Mouse (Mus musculus) heart, adult 8-10 months (tissue): ENCODE measurements at regions not wholly inside any gene's neighbourhood (a gene's known extent, or its start where the extent isn't known, plus 50 kb on each side); places are given as distances from the start of the nearest gene placed in this dataset.

Experiments
- DNase-seq: peaks from one replicate; pipeline ENCODE4 v3.0.0; 2022; ENCODE audit warnings: low spot score

DNA sequence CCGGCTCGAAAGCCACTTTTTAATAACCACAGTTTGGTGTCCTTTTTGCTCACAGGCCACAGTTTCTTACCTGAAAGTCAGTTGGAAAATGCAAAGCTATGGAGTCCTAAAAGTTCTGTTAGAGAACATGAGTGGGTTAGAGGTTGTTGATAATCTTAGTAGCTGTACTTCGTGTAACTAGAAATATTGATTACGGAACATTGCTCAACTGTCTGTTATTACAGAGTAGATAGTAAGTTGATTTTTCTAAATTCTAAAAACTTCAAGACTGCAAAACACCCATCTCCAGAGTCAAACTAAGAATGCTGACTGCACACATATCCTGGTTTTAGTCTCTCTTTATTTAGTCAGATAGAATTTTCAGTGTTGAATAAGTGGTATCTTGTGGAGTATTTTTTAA, 111.0 kb downstream of the Slc38a4 start:
- no peak for DNase-seq

DNA sequence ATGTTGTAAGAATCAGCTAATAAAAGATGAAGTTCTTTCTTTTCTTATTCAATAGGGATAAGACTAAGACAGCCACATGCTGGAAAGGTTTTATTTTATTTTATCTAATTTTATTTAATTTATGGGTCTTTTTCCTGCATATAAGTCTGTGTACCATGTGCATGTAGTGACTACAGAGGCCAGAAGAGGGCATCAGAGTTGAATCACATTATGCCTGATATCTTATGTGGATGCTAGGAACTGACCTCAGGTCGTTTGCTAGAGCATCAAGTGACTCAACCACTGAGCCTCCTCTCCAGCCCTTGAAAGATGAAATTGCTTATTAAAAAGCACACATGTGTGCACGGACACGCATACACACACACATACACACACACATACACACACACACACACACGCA, 113.1 kb downstream of the Slc38a4 start:
- no peak for DNase-seq

DNA sequence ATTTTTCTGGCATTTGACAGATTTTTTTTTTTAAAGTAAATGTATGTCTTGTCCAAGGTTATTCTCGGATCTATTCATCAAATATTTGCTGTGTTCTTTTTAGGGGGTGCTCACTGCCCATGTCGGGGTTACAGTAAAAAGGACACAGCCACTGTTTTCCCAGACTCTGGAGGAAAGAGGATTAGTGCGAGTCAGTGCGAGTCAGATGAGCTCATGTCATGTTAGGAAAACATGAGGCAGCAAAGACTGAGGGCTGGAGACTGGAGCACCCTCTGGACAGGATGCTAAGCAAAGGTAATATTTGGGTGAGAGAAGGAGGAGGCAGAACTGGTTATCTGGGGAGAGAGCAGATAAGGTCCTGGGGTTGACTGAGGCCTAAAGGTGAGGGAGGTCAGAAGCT, 117.3 kb downstream of the Slc38a4 start:
- no peak for DNase-seq

DNA sequence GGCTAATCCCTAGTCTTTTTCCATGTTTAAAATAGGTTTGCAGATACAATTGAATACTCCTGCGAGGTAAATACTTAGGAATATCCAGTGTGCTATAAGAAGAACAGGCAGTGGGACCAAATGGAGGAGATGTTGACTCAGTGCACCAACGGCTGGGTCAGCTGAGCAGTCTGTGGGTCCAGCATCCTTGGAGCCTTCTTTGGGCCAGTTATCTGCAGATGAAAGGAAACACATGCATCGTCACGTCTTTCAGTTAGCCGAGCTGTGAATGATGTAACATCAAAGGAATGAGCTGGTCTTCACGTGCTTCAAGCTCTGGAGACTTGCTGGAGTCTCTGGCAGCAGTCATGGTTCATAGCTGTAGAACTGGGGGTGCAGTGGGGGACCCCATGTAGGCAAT, 118.1 kb downstream of the Slc38a4 start:
- no peak for DNase-seq

DNA sequence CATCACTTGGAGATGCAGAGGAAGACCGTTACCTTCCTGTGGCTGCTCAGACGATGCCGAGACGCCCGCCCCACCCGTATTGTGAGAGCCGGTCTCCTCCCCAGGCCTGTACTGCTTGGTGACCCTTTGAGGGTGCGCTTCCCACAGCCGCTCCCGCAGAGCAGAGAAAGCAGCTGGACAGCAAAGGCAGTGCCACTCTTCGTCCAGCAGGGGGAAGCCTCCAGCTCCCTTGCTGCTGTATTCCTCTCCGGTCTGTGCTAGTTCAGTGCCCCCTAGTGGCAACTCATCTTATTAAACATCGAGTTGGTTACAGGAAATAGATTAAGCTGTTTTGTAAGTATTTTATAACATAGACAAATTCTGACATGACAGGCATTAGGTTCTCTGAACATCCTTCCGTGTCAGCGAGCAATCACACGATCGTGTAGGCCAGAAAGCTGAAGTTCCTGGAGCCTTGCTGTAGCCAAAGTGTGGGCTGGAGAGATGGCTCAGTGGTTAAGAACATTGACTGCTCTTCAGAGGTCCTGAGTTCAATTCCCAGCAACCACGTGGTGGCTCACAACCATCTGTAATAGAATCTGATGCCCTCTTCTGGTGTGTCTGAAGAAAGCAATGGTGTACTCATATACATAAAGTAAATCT, 118.9 kb downstream of the Slc38a4 start:
- DNase-seq = peak; percentile 91

DNA sequence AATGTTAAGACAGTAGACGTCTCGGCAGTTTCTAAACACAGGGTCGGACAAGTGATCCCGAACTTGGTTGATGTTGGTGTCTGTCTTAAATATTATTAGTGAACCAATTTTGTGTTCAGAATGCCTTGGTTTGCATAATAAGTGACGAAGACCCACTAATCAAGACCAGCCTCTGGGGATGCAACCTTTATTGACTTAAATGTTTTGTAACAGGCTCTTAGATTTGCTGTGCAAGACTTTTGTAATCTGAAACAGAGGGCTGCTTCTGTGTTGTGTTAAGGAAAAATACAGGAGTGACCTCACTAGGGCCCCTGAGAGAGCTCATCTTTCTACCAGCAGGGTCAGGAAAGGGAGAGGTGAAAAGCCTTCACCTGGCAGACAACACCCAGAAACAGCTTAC, 119.5 kb downstream of the Slc38a4 start:
- no peak for DNase-seq

DNA sequence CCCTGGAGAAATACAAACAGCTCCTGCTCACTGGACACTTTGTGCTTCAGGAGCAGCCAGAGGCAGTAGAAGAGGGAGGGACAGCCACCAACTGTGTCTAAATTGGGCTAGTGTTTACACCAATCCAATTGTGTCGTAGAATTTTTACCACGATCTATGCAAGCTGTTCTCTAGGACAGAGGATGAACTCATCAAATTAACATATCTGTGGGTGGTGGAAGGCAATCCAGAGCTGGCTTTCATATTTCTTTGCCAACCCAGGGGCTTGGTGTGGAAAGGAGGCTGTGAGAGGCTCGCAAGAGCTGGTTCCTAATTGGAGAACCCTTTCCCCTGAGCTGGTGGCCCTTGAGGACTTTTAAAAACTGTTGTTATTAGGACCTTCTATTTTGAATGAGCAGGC, 122.3 kb downstream of the Slc38a4 start:
- peak; percentile 19 for DNase-seq

DNA sequence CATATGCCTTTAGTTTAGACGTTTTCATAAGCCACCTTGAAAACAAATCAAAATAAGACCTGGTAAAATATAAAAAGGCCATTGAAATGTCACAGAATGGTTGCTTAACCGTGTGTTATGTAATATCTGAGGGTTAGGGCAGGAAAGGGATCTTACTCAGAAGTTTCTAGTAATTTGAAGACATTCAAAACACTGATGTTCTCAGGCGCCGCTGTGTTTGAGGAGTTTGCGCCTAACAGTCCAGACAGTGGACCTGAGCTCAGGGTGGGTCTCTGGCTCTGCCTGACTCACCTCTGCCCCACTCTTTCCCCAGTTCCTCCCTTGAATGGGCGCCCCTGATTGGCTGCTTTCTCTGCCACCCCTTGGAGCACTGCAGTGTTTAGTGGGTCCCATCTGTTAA, 125.2 kb downstream of the Slc38a4 start:
- DNase-seq = no peak

DNA sequence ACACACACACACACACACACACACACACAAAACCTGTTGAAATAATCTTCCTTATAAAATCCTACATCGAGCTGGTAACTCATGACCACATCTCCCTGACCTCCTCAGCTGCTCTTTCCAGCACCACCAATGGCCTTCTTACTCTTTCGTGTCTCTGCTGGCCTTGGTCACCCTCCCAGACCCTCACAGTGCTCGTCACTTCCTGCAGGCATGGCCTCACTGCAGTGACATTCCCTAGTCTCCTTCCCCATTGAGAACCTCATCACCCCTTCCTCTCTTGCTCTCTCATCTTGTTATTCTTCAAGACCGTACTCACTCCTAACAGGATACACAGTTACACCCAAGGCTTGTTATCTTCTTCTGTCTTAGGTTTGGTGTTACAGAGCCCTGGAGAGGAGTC, 126.0 kb downstream of the Slc38a4 start:
- DNase-seq = no peak

DNA sequence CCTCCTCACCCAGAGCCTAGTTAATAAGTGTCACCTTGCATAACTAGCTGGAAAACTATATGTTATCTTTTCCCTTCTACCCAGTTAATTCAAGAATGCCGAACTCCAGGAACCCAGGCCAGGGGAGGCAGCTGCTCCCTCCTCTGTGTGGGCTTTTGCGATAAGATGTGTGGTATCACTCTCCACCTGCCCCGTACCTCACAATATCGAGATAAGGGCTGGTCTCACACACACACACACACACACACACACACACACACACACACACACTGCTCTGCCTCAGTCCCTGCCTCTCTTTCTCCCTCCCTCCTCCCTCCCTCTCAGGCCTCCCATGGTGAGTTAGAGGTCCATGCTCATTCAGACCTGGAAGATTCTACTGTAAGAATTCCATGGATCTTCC, 127.1 kb downstream of the Slc38a4 start:
- DNase-seq = no peak

DNA sequence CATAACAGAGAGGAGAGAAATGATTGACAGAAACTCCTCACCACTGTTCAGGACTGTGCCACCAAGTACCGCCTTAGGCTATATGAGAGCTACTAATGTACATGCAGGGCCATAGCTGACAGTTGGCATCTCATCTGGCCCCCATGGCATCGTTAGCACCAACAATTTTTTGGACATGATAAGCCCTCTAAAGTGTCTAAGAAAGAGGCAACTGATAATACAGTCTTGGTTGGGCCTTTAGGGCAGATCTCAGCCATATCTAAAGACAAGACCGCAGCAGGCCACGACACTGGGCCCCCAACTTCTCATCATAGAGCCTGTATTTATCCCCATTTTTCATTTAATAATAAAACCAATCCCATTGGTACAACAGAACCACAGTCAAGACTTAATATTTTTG, 128.1 kb downstream of the Slc38a4 start:
- no peak for DNase-seq

DNA sequence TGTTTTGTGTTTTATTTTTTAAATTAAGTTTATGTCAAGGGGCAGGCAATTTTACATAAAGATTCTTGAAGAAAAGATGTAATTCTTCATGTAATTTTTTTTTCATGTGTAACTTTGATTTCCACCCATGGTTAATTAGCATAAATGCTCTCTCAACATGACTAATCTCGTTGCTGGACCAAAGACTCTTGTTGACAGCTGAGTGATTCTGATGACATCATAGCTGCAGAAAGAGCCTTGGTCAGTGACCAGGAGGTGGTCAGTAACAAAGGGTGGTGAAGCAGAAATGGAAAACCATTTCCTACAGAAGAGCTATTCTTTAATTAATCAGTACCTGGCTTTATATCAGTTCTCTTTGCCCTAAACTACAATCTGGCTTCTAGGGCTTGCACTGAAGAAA, 129.1 kb downstream of the Slc38a4 start:
- DNase-seq = no peak

DNA sequence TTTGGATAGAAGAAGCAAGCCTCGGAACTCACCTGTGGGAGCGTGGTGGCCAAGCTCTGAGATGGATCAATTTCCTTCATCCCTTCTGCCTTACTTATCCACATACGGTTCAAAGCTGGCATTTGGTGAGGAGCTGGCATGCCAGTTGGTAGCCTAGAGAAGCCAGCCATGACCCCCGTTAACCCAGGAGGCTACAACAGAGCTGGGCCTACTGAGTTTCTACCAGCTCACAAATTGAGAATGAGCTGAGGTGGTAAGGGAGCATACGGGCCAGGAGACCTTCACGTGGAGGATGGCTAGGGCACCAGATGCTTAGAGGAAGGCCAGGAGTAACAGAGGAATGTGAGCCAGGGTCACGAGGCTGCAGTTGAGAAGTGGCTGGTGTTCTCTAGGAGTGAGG, 139.2 kb downstream of the Slc38a4 start:
- DNase-seq = no peak

DNA sequence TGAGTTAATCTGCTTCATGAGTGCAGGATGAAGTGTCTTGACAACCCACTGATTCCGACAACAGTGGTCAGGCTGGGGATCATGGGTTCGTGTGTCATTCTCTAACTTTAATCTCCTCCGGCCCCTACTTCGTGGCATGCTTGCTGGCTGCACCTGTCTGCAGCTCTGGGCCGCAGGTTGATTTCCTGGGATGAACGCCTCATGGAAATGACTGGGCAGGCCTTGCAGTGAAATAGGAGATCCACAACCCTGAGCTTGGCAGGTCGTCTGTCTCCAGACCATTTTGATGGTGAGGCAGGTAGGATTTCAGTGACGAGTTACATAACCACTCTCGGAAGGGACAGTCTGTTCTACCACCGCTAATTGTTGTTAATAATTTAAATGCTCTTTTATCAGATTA, 140.2 kb downstream of the Slc38a4 start:
- DNase-seq = no peak

DNA sequence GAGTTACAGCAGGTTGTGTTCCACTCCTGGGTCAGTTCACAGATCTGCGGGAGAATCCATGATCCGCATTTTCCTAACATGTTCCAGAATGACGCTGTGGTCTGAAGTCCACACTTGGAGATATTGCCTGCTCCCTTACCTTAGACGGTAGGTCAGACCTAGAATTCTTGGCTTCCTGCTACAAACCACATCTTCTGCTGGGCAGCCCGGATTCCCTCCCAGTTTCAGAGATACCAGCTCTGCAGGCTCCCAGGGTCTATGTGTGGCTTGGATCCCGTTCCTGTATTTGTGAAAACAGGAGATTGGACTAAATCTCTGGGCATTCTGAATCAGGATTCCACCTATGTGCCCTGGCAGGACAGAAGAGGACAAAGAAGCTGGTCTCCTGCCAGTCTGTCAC, 140.8 kb downstream of the Slc38a4 start:
- DNase-seq = no peak

DNA sequence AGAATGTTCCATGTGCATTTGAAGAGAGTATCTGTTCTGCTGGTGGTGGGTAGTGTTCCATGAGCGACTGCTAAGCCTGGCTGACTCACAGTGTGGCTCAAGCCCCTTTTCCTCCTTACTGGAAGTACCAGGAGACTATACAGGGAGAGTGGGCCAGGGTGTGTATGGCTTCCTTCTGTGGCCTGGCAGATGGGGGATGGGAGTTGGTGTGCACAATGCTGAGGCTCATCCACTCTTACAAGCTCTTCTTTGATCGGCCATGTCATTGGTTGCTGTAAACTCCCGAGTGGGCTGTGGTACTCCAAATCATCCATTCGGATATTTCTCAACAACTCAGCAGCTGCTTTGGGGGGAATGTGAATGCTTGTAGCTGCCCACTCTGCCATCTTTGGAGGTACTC, 150.2 kb downstream of the Slc38a4 start:
- DNase-seq = no peak

DNA sequence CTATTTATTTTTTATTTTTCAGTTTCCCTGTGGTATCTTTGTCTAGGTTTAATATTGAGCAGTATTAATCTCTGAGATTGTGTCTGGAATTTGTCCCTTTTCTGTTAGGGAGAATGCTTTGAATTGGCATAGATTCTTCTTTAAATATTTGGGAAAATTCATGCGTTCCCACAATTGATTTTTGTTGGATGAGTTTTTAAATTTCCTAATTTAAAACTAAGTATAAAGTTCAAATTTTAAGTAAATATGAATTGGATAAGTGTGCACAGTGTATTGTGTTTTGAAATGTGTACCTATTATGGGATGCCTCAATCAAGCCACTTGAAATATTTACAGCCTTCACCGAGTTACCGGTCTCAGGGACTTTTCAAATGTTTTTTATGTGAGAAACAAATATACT, 152.3 kb downstream of the Slc38a4 start:
- DNase-seq = no peak

DNA sequence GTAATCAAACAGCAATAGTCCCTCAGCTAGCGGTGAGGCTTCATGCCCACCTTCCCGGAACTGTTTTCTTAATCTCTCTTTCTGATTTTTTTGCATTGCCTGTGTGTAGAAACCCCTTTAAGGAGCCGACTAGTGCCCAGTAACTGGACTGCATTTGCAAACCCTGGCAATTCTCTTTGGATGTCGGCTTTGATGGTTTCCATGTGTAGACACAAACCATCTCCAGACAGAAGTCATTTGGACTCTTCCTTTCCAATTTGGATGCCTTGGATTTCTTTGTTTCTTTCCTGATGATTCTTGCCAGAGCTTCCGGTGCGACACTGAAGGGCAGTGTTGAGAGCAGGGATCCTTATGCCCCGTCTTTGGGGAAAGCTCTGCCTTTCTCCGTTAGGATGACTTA, 153.0 kb downstream of the Slc38a4 start:
- no peak for DNase-seq

DNA sequence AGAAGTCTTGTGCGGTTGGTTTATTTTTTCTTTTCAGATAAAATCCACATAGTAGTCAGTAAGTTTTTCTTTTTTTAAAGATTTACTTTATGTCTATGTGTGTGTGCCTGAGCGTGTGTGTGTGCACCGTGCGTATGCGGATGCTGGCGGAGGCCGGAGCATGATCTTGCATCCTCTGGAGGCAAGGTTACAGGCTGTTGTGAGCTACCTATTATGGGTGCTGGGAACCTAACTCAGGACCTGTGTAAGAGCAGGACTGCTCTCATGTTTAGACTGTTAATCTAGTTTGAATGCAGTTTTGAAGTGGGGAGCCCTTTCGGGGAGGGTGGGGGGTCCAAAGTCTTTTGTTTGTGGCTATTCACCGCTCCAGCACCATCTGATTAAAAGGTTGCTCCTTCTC, 154.1 kb downstream of the Slc38a4 start:
- no peak for DNase-seq

DNA sequence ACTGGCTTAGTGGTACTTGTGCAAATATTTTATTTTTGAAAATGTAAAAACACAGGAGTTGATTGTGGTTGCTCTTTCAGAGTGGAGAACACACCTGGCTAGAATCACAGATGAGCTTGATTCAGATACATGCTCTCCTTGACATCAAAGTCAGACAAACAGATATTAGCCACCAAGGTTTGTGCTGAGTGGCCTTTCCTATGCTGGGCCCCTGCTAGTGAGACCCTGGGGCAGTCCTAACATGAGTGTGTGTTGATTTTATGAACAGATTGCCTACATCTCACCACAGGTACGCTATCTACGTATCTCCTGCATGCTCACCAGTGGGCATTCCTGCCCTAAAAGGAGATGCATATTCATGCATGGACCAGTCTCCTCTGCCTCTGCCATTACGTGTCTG, 157.5 kb downstream of the Slc38a4 start:
- no peak for DNase-seq

DNA sequence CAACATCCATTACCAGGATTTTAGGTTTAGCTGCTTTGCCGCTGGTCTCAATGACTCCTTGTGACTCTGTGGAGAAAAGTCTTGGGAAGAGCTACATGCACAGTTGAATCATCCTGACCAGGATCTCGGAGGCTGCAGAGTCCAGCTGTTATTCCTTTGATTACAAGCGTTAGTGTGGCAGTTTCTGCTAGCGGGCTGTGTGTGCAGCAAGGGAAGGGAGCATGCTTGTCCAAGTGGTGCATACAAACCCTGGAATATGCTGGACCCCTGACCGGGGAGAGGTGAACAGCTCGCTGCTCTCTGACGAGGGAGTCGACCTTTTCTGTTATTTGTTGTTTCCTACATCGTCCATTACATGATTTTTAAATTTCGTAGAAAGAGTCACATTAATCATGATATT, 170.9 kb downstream of the Slc38a4 start:
- DNase-seq = no peak

DNA sequence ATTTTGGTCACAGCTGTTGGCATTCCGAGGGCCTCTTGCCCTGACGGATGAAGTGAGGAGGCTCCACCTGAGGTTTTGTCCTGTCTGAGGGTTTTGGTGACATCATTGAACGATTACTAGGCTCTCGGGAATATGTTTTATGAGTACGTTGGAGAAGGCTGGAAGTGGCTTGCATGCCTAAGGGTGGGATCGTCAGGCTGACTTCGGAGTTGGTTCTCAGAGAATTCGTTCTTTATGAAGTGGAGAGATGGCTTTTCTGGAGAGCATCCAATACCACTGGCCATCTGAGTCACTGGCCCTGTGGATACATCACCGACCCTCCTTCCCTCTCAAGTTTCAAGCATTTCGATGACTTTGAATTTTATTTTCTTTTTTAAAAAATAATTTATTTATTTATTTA, 172.0 kb downstream of the Slc38a4 start:
- DNase-seq = no peak

DNA sequence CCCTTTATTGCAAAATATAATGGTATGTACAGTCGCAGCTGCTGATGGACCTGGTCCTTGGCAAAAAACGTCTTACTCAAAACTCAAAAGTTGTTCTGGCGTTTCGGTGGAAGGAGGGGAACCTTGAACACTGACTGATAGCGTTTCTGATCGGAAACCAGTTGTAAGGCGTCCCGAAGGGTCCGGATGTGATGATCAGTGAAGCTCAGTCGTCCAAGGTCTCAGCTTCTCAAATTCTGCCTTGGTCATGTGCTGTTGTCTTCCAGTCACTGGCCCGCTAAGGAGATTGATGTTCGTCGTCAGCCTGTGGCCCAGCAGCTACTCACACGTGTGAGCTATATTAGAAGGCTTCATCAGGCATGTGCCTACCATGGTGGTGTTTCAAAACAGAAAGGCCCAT, 173.5 kb downstream of the Slc38a4 start:
- DNase-seq = no peak

DNA sequence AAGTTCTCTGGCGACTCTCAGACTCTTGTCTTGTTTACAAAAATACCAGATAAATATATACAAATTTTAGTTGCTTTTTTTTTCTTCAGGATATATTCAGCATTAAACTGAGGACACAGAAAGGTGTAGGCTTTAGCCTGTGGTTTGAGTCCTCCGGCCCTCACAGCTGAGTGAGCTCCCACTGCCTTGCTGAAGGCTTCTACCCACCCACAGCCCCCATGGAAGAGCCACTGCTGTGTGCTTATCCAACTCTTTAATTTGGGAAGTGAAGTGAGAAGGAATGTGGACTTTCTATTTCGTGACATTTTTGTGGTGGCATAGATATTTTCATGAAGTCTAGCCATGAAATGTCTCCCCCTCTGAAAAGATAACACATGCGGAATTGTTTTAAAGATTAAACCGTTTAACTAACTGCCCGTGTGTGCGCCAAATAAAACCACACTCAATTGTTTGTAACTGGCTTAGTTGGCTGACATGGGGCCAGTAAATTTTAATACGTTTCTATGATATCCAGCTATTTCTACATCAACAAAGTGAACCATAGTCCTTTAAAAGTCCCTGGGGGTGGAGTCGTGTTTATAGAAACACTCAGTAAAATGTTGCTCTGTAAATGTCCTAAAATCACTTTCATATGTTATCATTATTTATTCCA, 174.1 kb downstream of the Slc38a4 start:
- no peak for DNase-seq
